Mouse (Mus musculus) ES-Bruce4 (cell line): Measurements from ENCODE around the gene Fam129c. TPM values are rescaled to one million over a fixed set of nuclear protein-coding genes. Genes with fewer than 3 reads are reported as not detected.
A peak's percentile ranks its signal among the peaks of the same experiment; 100 is the strongest.

Experiments
- H3K27ac ChIP-seq: 2 replicates; pipeline ENCODE4 v1.5.1; 2012; ENCODE audit warnings: low read length, inconsistent platforms; ENCODE audit not compliant: insufficient read depth
- H3K27me3 ChIP-seq: 2 replicates; pipeline ENCODE4 v1.6.1; 2012; ENCODE audit warnings: mild to moderate bottlenecking, low read length, inconsistent platforms; ENCODE audit not compliant: control insufficient read depth, poor library complexity, insufficient read depth, severe bottlenecking
- H3K36me3 ChIP-seq: 2 replicates; pipeline ENCODE4 v1.6.1; 2012; ENCODE audit warnings: inconsistent platforms, mild to moderate bottlenecking, low read length, moderate library complexity; ENCODE audit not compliant: control insufficient read depth, poor library complexity, insufficient read depth, severe bottlenecking
- H3K4me1 ChIP-seq: one replicate; pipeline ENCODE4 v1.8.1; 2011; ENCODE audit warnings: low read length; ENCODE audit not compliant: control insufficient read depth, insufficient read depth
- H3K4me3 ChIP-seq: 2 replicates; pipeline ENCODE4 v1.5.1; 2011; ENCODE audit warnings: low read depth, mild to moderate bottlenecking, low read length
- H3K9ac ChIP-seq: 2 replicates; pipeline ENCODE4 v1.6.1; 2012; ENCODE audit warnings: low read depth, mild to moderate bottlenecking, inconsistent platforms; ENCODE audit not compliant: poor library complexity, severe bottlenecking
- H3K9me3 ChIP-seq: replicated peaks from 2 replicates; pipeline ENCODE4 v1.6.1; 2012; ENCODE audit warnings: mild to moderate bottlenecking, low read length, inconsistent platforms; ENCODE audit not compliant: control insufficient read depth, poor library complexity, insufficient read depth, severe bottlenecking
- CTCF ChIP-seq: IDR thresholded peaks from one replicate; pipeline ENCODE4 v1.8.1; 2011; ENCODE audit warnings: low read depth, low read length
- EP300 ChIP-seq: IDR thresholded peaks from 2 replicates; pipeline ENCODE4 v1.6.1; 2011; ENCODE audit warnings: low read depth, low read length; ENCODE audit not compliant: insufficient read depth
- POLR2A ChIP-seq: IDR thresholded peaks from one replicate; pipeline ENCODE4 v1.8.1; 2011; ENCODE audit warnings: low read length; ENCODE audit not compliant: insufficient read depth
- polyA plus RNA-seq: library from polyadenylated mRNA; stranded (reverse); fragments of >200 nt; gene quantifications from 2 replicates; pipeline ENCODE4 v1.2.4, GENCODE M21; 2011; ENCODE audit warnings: low read depth; ENCODE audit not compliant: missing spikeins, insufficient read depth, insufficient read length

The Fam129c gene
- polyA plus RNA-seq, 1 experiment: 6.4 TPM

- H3K9me3 ChIP-seq: peaks cover 21% of the 10 kb centered on the region
- H3K27me3 ChIP-seq: no peaks in the 10 kb centered on the region
- H3K27ac ChIP-seq: peak overlapping the region; percentile 15
- H3K36me3 ChIP-seq: peaks cover 28% of the 10 kb centered on the region
- H3K4me1 ChIP-seq: peaks cover 10% of the 10 kb centered on the region
- peak overlapping the region; percentile 0; the same call in 1 of the 2 replicates for H3K9ac ChIP-seq
- TF ChIP-seq POLR2A: no peak
- no peak for TF ChIP-seq EP300
- no peak overlapping the region for H3K4me3 ChIP-seq
Observed at GRCm38 (mm10) chr8:71626753-71627152, 29.3 kb downstream of the Fam129c start.

GRCm38 (mm10) chr8:71627265-71628099 is 30.0 kb downstream of the Fam129c start:
- Histone ChIP-seq H3K4me3 (no peak overlapping the region), H3K4me1 (peaks cover 12% of the 10 kb centered on the region), H3K9ac (peak overlapping the region; percentile 0; the same call in 1 of the 2 replicates), H3K9me3 (peaks cover 13% of the 10 kb centered on the region), H3K36me3 (peaks cover 21% of the 10 kb centered on the region), H3K27ac (peak overlapping the region; percentile 15), H3K27me3 (no peaks in the 10 kb centered on the region)
- TF ChIP-seq POLR2A: no peak
- no peak for TF ChIP-seq EP300
- no peak for TF ChIP-seq CTCF

- peaks cover 10% of the 10 kb centered on the region for H3K36me3 ChIP-seq
- peaks cover 3% of the 10 kb centered on the region for H3K9me3 ChIP-seq
- peak overlapping the region; percentile 68 for H3K9ac ChIP-seq
- peaks cover 13% of the 10 kb centered on the region for H3K4me1 ChIP-seq
- TF ChIP-seq CTCF (no peak), POLR2A (no peak), EP300 (no peak)
- peak overlapping the region; percentile 15; the same call in 1 of the 2 replicates for H3K27ac ChIP-seq
- peak overlapping the region; percentile 71 for H3K4me3 ChIP-seq
- H3K27me3 ChIP-seq: no peaks in the 10 kb centered on the region
Observed at GRCm38 (mm10) chr8:71628396-71629095, 31.1 kb downstream of the Fam129c start.

- Histone ChIP-seq H3K4me1 (peaks cover 13% of the 10 kb centered on the region), H3K9me3 (no peaks in the 10 kb centered on the region), H3K27ac (no peak overlapping the region), H3K27me3 (no peaks in the 10 kb centered on the region), H3K4me3 (peak overlapping the region; percentile 71), H3K9ac (peak overlapping the region; percentile 68), H3K36me3 (peaks cover 5% of the 10 kb centered on the region; the same call in 1 of the 2 replicates)
- TF ChIP-seq POLR2A (peak; percentile 88), EP300 (peak; percentile 3; the same call in 1 of the 2 replicates), CTCF (peak; percentile 10)
Observed at GRCm38 (mm10) chr8:71629096-71629697, 31.7 kb downstream of the Fam129c start.

GRCm38 (mm10) chr8:71629781-71630212 is 32.3 kb downstream of the Fam129c start:
- no peak overlapping the region for H3K27ac ChIP-seq
- H3K4me3 ChIP-seq: peak overlapping the region; percentile 57
- H3K9me3 ChIP-seq: no peaks in the 10 kb centered on the region
- H3K36me3 ChIP-seq: no peaks in the 10 kb centered on the region
- peak overlapping the region; percentile 68 for H3K9ac ChIP-seq
- H3K4me1 ChIP-seq: peaks cover 13% of the 10 kb centered on the region
- no peak for TF ChIP-seq EP300
- TF ChIP-seq POLR2A: peak; percentile 39
- no peaks in the 10 kb centered on the region for H3K27me3 ChIP-seq

- H3K27me3 ChIP-seq: no peaks in the 10 kb centered on the region
- TF ChIP-seq CTCF (no peak), POLR2A (no peak), EP300 (no peak)
- H3K4me3 ChIP-seq: no peak overlapping the region
- H3K27ac ChIP-seq: no peak overlapping the region
- no peaks in the 10 kb centered on the region for H3K36me3 ChIP-seq
- H3K4me1 ChIP-seq: peaks cover 13% of the 10 kb centered on the region
- H3K9me3 ChIP-seq: no peaks in the 10 kb centered on the region
- H3K9ac ChIP-seq: no peak overlapping the region
Observed at GRCm38 (mm10) chr8:71630761-71631160, 33.3 kb downstream of the Fam129c start.
